Mouse (Mus musculus): ENCODE data around the gene Enpp4. TPM values are rescaled to one million over a fixed set of nuclear protein-coding genes. Genes with fewer than 3 reads are reported as not detected.

The Enpp4 gene
- polyA plus RNA-seq, 1 experiment from 2014 or later, result 5.6 TPM

GRCm38 (mm10) chr17:44083156-44083555 is 22.5 kb downstream of the Enpp4 start:
- Histone ChIP-seq H3K36me3 (peaks cover 47% of the 10 kb centered on the region), H3K9ac (replicated peaks) (no peak overlapping the region), H3K4me2 (replicated peaks) (no peak overlapping the region), H3K27me3 (no peaks in the 10 kb centered on the region), H3K4me3 (no peak overlapping the region), H3K4me1 (peaks cover 23% of the 10 kb centered on the region), H3K27ac (replicated peaks) (no peak overlapping the region), H3K9me3 (no peaks in the 10 kb centered on the region)
- WGBS, result 95% methylated on average over 4 of the region's 4 CpGs
- ATAC-seq (replicated peaks), result no peak

GRCm38 (mm10) chr17:44078631-44079350 is 26.8 kb downstream of the Enpp4 start, which contains the start of gene Enpp5:
TSS of gene Enpp5 (plus strand) at chr17:44078813.
- WGBS, result under 1% methylated on average over 31 of the region's 31 CpGs
- Histone ChIP-seq H3K4me1 (peaks cover 23% of the 10 kb centered on the region), H3K36me3 (peaks cover 31% of the 10 kb centered on the region), H3K9ac (replicated peaks) (peak within 1 kb of the TSS; percentile 83), H3K4me2 (replicated peaks) (peak within 1 kb of the TSS; percentile 68), H3K4me3 (peak within 1 kb of the TSS; percentile 75), H3K9me3 (no peaks in the 10 kb centered on the region), H3K27me3 (no peaks in the 10 kb centered on the region), H3K27ac (replicated peaks) (peak within 1 kb of the TSS; percentile 94)
- ATAC-seq (replicated peaks), result peak; percentile 99

DNA sequence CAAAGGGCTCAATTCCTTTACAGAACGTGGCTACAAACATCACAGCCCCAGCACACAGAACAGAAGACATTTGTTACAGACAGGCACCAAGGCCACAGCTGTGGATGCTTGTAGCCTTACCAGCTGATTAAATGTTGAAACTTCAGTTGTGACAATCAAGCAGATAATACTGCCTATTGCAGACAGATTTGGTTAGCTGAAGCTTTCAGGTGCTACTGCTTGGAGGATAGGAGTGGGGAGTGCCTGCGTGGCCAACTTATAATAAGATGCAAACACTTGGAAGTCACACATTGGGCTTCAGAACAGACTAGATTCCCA is 27.8 kb downstream of the Enpp4 start:
- no peak for ATAC-seq (replicated peaks)
- 63% methylated on average over 2 of the region's 2 CpGs for WGBS

GRCm38 (mm10) chr17:44077146-44077842 is 28.3 kb downstream of the Enpp4 start:
- no peak overlapping the region for H3K4me2 ChIP-seq (replicated peaks)
- ATAC-seq (replicated peaks), result no peak
- H3K27me3 ChIP-seq, result no peaks in the 10 kb centered on the region
- H3K9ac ChIP-seq (replicated peaks), result no peak overlapping the region
- H3K9me3 ChIP-seq, result no peaks in the 10 kb centered on the region
- 84% methylated on average over 12 of the region's 12 CpGs for WGBS
- peaks cover 17% of the 10 kb centered on the region for H3K4me1 ChIP-seq
- H3K36me3 ChIP-seq, result peaks cover 17% of the 10 kb centered on the region
- H3K27ac ChIP-seq (replicated peaks), result no peak overlapping the region
- no peak overlapping the region for H3K4me3 ChIP-seq

More for the DNA sequence above, 27.8 kb downstream of the Enpp4 start:
- H3K36me3 ChIP-seq, result peaks cover 21% of the 10 kb centered on the region
- H3K4me1 ChIP-seq, result peaks cover 21% of the 10 kb centered on the region
- H3K4me3 ChIP-seq, result no peak overlapping the region
- H3K27ac ChIP-seq (replicated peaks), result no peak overlapping the region
- no peaks in the 10 kb centered on the region for H3K9me3 ChIP-seq
- no peaks in the 10 kb centered on the region for H3K27me3 ChIP-seq
- no peak overlapping the region for H3K4me2 ChIP-seq (replicated peaks)
- no peak overlapping the region for H3K9ac ChIP-seq (replicated peaks)

DNA sequence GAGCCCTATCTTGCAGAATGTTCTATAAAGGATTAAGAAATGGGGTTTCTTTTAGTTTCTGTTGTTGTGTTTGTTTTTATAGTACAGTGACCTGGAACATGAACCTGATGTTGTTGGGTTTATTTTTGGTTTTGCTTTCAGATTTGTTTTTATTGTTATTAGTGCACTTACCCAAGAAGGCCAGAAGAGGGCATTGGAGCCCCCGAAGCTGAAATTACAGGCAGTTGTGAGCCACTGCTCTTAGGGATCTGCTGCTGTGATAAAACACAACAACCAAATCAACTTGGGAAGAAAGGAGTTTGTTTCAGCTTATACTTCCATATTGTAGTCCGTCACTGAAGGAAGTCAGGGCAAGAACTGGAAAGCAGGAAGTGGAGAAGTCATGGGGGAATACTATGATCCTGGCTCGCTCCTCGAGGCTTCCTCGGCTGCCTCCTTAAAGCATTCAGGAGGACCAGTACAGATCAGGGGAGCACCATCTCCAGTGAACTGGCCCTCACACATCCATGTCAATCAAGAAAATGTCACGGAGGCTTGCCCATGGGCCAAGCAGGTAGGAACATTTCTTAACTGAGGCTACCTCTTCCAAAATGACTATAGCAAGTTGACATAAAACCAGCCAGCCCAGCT is 29.4 kb downstream of the Enpp4 start:
- Histone ChIP-seq H3K27me3 (no peaks in the 10 kb centered on the region), H3K36me3 (peaks cover 7% of the 10 kb centered on the region), H3K9ac (replicated peaks) (no peak overlapping the region), H3K9me3 (no peaks in the 10 kb centered on the region), H3K27ac (replicated peaks) (no peak overlapping the region), H3K4me2 (replicated peaks) (no peak overlapping the region), H3K4me3 (no peak overlapping the region), H3K4me1 (peaks cover 9% of the 10 kb centered on the region)
- 61% methylated on average over 6 of the region's 6 CpGs for WGBS
- no peak for ATAC-seq (replicated peaks)

DNA sequence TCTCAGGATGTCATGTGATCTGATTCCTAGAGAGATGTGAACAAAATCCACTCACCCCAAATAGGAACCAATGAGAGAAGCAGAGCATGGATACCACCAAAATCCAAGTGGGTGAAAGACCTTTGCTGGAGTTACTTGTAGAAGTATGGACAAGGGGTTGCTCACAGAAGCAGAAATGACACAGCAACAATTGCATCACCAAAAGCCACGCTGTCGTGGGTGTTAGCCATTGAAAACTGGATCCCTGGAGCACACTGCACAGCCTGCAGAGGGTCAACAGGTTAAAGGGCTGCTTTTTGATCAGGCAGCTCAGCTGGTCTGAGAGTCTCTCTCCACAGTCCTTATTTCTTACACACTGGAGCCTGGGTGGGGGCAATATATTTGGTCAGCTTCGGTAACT is 30.0 kb downstream of the Enpp4 start:
- WGBS, result 86% methylated on average over 3 of the region's 3 CpGs
- Histone ChIP-seq H3K9ac (replicated peaks) (no peak overlapping the region), H3K9me3 (no peaks in the 10 kb centered on the region), H3K27ac (replicated peaks) (no peak overlapping the region), H3K4me2 (replicated peaks) (no peak overlapping the region), H3K4me1 (peaks cover 9% of the 10 kb centered on the region), H3K36me3 (peaks cover 1% of the 10 kb centered on the region; the same call in 1 of the 2 replicates), H3K4me3 (no peak overlapping the region), H3K27me3 (no peaks in the 10 kb centered on the region)
- ATAC-seq (replicated peaks), result no peak

- no peaks in the 10 kb centered on the region for H3K36me3 ChIP-seq
- H3K27me3 ChIP-seq, result no peaks in the 10 kb centered on the region
- H3K4me3 ChIP-seq, result no peak overlapping the region
- H3K9ac ChIP-seq (replicated peaks), result no peak overlapping the region
- no peak overlapping the region for H3K4me2 ChIP-seq (replicated peaks)
- no peaks in the 10 kb centered on the region for H3K9me3 ChIP-seq
- no peak overlapping the region for H3K27ac ChIP-seq (replicated peaks)
- ATAC-seq (replicated peaks), result no peak
- H3K4me1 ChIP-seq, result no peaks in the 10 kb centered on the region
Observed at GRCm38 (mm10) chr17:44071680-44072079, 33.9 kb downstream of the Enpp4 start.

GRCm38 (mm10) chr17:44068876-44069275 is 36.7 kb downstream of the Enpp4 start:
- no peak for ATAC-seq (replicated peaks)
- H3K4me2 ChIP-seq (replicated peaks), result no peak overlapping the region
- no peaks in the 10 kb centered on the region for H3K4me1 ChIP-seq
- no peaks in the 10 kb centered on the region for H3K27me3 ChIP-seq
- no peak overlapping the region for H3K9ac ChIP-seq (replicated peaks)
- H3K4me3 ChIP-seq, result no peak overlapping the region
- H3K9me3 ChIP-seq, result no peaks in the 10 kb centered on the region
- WGBS, result 77% methylated on average over 6 of the region's 6 CpGs
- no peaks in the 10 kb centered on the region for H3K36me3 ChIP-seq
- H3K27ac ChIP-seq (replicated peaks), result no peak overlapping the region

GRCm38 (mm10) chr17:44061289-44061890 is 44.2 kb downstream of the Enpp4 start:
- Histone ChIP-seq H3K27ac (replicated peaks) (no peak overlapping the region), H3K4me2 (replicated peaks) (no peak overlapping the region), H3K9me3 (no peaks in the 10 kb centered on the region), H3K4me1 (no peaks in the 10 kb centered on the region), H3K36me3 (no peaks in the 10 kb centered on the region), H3K27me3 (no peaks in the 10 kb centered on the region), H3K9ac (replicated peaks) (no peak overlapping the region), H3K4me3 (no peak overlapping the region)
- no peak for ATAC-seq (replicated peaks)
- WGBS, result 83% methylated on average over 5 of the region's 5 CpGs

GRCm38 (mm10) chr17:44060781-44061180 is 44.8 kb downstream of the Enpp4 start:
- Histone ChIP-seq H3K4me1 (no peaks in the 10 kb centered on the region), H3K9me3 (no peaks in the 10 kb centered on the region), H3K27ac (replicated peaks) (no peak overlapping the region), H3K36me3 (no peaks in the 10 kb centered on the region), H3K9ac (replicated peaks) (no peak overlapping the region), H3K27me3 (no peaks in the 10 kb centered on the region), H3K4me3 (no peak overlapping the region), H3K4me2 (replicated peaks) (no peak overlapping the region)
- WGBS, result 94% methylated on average over 1 of the region's 1 CpGs
- no peak for ATAC-seq (replicated peaks)

DNA sequence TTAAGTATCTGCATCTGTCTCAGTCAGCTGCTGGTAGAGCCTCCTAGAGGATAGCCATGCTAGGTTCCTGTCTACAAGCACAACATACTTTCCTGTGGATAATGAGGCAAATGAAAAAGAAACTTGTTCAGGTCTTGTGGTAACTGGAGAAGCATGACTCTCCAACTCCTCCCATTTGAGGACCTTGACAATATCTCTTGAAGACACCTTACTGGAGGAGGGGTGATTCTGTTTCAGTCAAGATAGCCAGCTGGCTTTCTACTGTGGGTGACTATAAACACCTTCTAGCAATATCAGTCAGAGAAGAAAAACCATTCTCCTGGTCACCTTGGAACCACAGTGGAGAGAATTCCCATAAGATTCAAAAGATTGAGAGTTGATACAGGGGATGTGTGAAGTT is 47.5 kb downstream of the Enpp4 start:
- Histone ChIP-seq H3K36me3 (no peaks in the 10 kb centered on the region), H3K9me3 (no peaks in the 10 kb centered on the region), H3K4me3 (no peak overlapping the region), H3K27ac (replicated peaks) (no peak overlapping the region), H3K9ac (replicated peaks) (no peak overlapping the region), H3K4me1 (no peaks in the 10 kb centered on the region), H3K4me2 (replicated peaks) (no peak overlapping the region), H3K27me3 (no peaks in the 10 kb centered on the region)
- no peak for ATAC-seq (replicated peaks)

GRCm38 (mm10) chr17:44057123-44057522 is 48.5 kb downstream of the Enpp4 start:
- Histone ChIP-seq H3K27me3 (no peaks in the 10 kb centered on the region), H3K4me1 (no peaks in the 10 kb centered on the region), H3K27ac (replicated peaks) (no peak overlapping the region), H3K36me3 (no peaks in the 10 kb centered on the region), H3K9me3 (no peaks in the 10 kb centered on the region), H3K4me2 (replicated peaks) (no peak overlapping the region), H3K9ac (replicated peaks) (no peak overlapping the region), H3K4me3 (no peak overlapping the region)
- no peak for ATAC-seq (replicated peaks)
- 94% methylated on average over 1 of the region's 1 CpGs for WGBS
